Mouse (Mus musculus) limb, embryonic 11.5 days (tissue): ENCODE measurements around the gene Wscd2. TPM values are rescaled to one million over a fixed set of nuclear protein-coding genes. Genes with fewer than 3 reads are reported as not detected.
"Not testable (repeated sequence)": the region's sequence is repeated elsewhere in the genome, so short reads cannot be mapped to it uniquely, and the experiment has no call there.

Experiments used
- ATAC-seq: fragments of 200-750 bp; cut with Nextera tagmentation; 2 replicates; pipeline ENCODE4 v1.8.0; 2017; ENCODE audit warnings: low read depth; ENCODE audit not compliant: insufficient number of reproducible peaks, low FRiP score, low TSS enrichment
- DNase-seq: peaks from one replicate; pipeline ENCODE4 v3.0.0-alpha.2; 2015; ENCODE audit warnings: low spot score
- H3K27ac ChIP-seq: fragments of 300-500 bp; sonication (generic); replicated peaks from 2 replicates; pipeline ENCODE4 v1.5.1; 2014; ENCODE audit warnings: low read depth, mild to moderate bottlenecking, low read length
- H3K27me3 ChIP-seq: fragments of 300-500 bp; sonication (generic); 2 replicates; pipeline ENCODE4 v1.6.1; 2014; ENCODE audit warnings: mild to moderate bottlenecking, low read length, mixed read lengths; ENCODE audit not compliant: control insufficient read depth, insufficient read depth
- H3K36me3 ChIP-seq: fragments of 300-500 bp; sonication (generic); 2 replicates; pipeline ENCODE4 v1.6.1; 2014; ENCODE audit warnings: mild to moderate bottlenecking, low read length, moderate library complexity, mixed read lengths; ENCODE audit not compliant: control insufficient read depth, insufficient read depth
- H3K4me1 ChIP-seq: fragments of 300-500 bp; sonication (generic); 2 replicates; pipeline ENCODE4 v1.6.1; 2014; ENCODE audit warnings: low read length, mixed read lengths; ENCODE audit not compliant: control insufficient read depth, insufficient read depth
- H3K4me2 ChIP-seq: fragments of 300-500 bp; sonication (generic); 2 replicates; pipeline ENCODE4 v1.6.1; 2014; ENCODE audit warnings: low read depth, mild to moderate bottlenecking, moderate library complexity; ENCODE audit not compliant: severe bottlenecking
- H3K4me3 ChIP-seq: fragments of 300-500 bp; sonication (generic); 2 replicates; pipeline ENCODE4 v1.5.1; 2014; ENCODE audit warnings: low read depth, low read length
- H3K9ac ChIP-seq: fragments of 300-500 bp; sonication (generic); 2 replicates; pipeline ENCODE4 v1.6.1; 2014; ENCODE audit warnings: mild to moderate bottlenecking, low read length
- H3K9me3 ChIP-seq: fragments of 300-500 bp; sonication (generic); 2 replicates; pipeline ENCODE4 v1.6.1; 2016; ENCODE audit warnings: low read length; ENCODE audit not compliant: control insufficient read depth
- WGBS: fragments of 180-500 bp; shearing (Covaris S2); extraction: QIAGEN DNeasy Blood & Tissue Kit; methylation state at CpG from one replicate; pipeline ENCODE4 v1.1.7; 2014; 5-methylcytosine and 5-hydroxymethylcytosine counted together
- polyA plus RNA-seq: library from polyadenylated mRNA; unstranded; fragments of >200 nt; fragmentation: Nextera tagmentation; extraction: Ambion mirVana; gene quantifications from 2 replicates; pipeline ENCODE4 v1.2.1, GENCODE M21; 2014

Gene Wscd2
- polyA plus RNA-seq, 1 experiment from 2014 or later: 2.0 TPM

- H3K4me1 ChIP-seq: peaks cover 18% of the 10 kb centered on the region
- ATAC-seq (no peak), DNase-seq (no peak)
- 53% methylated on average over 8 of the region's 8 CpGs for WGBS
- H3K4me2 ChIP-seq: no peak overlapping the region
- no peak overlapping the region for H3K27ac ChIP-seq
- H3K36me3 ChIP-seq: no peaks in the 10 kb centered on the region
- H3K27me3 ChIP-seq: no peaks in the 10 kb centered on the region
- H3K9ac ChIP-seq: no peak overlapping the region
- no peaks in the 10 kb centered on the region for H3K9me3 ChIP-seq
- no peak overlapping the region for H3K4me3 ChIP-seq
These were observed 90.1 kb downstream of the Wscd2 start for GRCm38 (mm10) chr5:113580248-113580647.

GRCm38 (mm10) chr5:113580801-113581200 is 90.7 kb downstream of the Wscd2 start:
- WGBS: 46% methylated on average over 9 of the region's 9 CpGs
- H3K4me3 ChIP-seq: no peak overlapping the region
- DNase-seq: no peak
- H3K9ac ChIP-seq: no peak overlapping the region
- no peak for ATAC-seq
- H3K36me3 ChIP-seq: no peaks in the 10 kb centered on the region
- no peak overlapping the region for H3K27ac ChIP-seq
- H3K9me3 ChIP-seq: no peaks in the 10 kb centered on the region
- H3K27me3 ChIP-seq: no peaks in the 10 kb centered on the region
- peaks cover 22% of the 10 kb centered on the region for H3K4me1 ChIP-seq
- no peak overlapping the region for H3K4me2 ChIP-seq

GRCm38 (mm10) chr5:113583424-113584162 is 93.5 kb downstream of the Wscd2 start:
- WGBS: 30% methylated on average over 5 of the region's 5 CpGs
- no peak overlapping the region for H3K9ac ChIP-seq
- no peaks in the 10 kb centered on the region for H3K36me3 ChIP-seq
- no peak for DNase-seq
- H3K9me3 ChIP-seq: no peaks in the 10 kb centered on the region
- H3K4me3 ChIP-seq: no peak overlapping the region
- H3K4me2 ChIP-seq: no peak overlapping the region
- H3K27me3 ChIP-seq: no peaks in the 10 kb centered on the region
- peak overlapping the region; percentile 48; the same call in 1 of the 2 replicates for H3K27ac ChIP-seq
- H3K4me1 ChIP-seq: peaks cover 25% of the 10 kb centered on the region
- ATAC-seq: no peak

GRCm38 (mm10) chr5:113584439-113584838 is 94.3 kb downstream of the Wscd2 start:
- no peak overlapping the region for H3K9ac ChIP-seq
- no peaks in the 10 kb centered on the region for H3K9me3 ChIP-seq
- WGBS: 10% methylated on average over 6 of the region's 6 CpGs
- peaks cover 19% of the 10 kb centered on the region for H3K4me1 ChIP-seq
- no peak overlapping the region for H3K4me2 ChIP-seq
- H3K27ac ChIP-seq: peak overlapping the region; percentile 60
- H3K36me3 ChIP-seq: no peaks in the 10 kb centered on the region
- H3K27me3 ChIP-seq: no peaks in the 10 kb centered on the region
- DNase-seq: peak; percentile 48
- ATAC-seq: no peak
- no peak overlapping the region for H3K4me3 ChIP-seq

GRCm38 (mm10) chr5:113585619-113586457 is 95.7 kb downstream of the Wscd2 start:
- H3K4me2 ChIP-seq, H3K27me3 ChIP-seq, H3K9me3 ChIP-seq, DNase-seq, H3K4me3 ChIP-seq, H3K36me3 ChIP-seq, H3K9ac ChIP-seq, ATAC-seq: not testable (repeated sequence)
- WGBS: 69% methylated on average over 17 of the region's 17 CpGs
- Histone ChIP-seq H3K27ac (peak overlapping the region; percentile 43; the same call in 1 of the 2 replicates), H3K4me1 (peaks cover 24% of the 10 kb centered on the region)

GRCm38 (mm10) chr5:113586458-113586849 is 96.3 kb downstream of the Wscd2 start:
- H3K9me3 ChIP-seq, ATAC-seq, H3K27me3 ChIP-seq, H3K27ac ChIP-seq, H3K9ac ChIP-seq, H3K36me3 ChIP-seq, H3K4me2 ChIP-seq, DNase-seq, H3K4me3 ChIP-seq: not testable (repeated sequence)
- H3K4me1 ChIP-seq: peaks cover 28% of the 10 kb centered on the region
- 49% methylated on average over 5 of the region's 5 CpGs for WGBS

- WGBS: 45% methylated on average over 5 of the region's 5 CpGs
- Histone ChIP-seq H3K9ac (no peak overlapping the region), H3K27ac (no peak overlapping the region), H3K9me3 (no peaks in the 10 kb centered on the region), H3K36me3 (no peaks in the 10 kb centered on the region), H3K4me3 (no peak overlapping the region), H3K4me2 (no peak overlapping the region), H3K27me3 (no peaks in the 10 kb centered on the region), H3K4me1 (peaks cover 26% of the 10 kb centered on the region)
- DNase-seq (no peak), ATAC-seq (no peak)
These were observed 100.0 kb downstream of the Wscd2 start for GRCm38 (mm10) chr5:113590010-113590640.

GRCm38 (mm10) chr5:113591166-113591565 is 101.0 kb downstream of the Wscd2 start:
- H3K27ac ChIP-seq: 0 out of 2 replicates have a peak overlapping the region, but pooled peaks have one; percentile 25
- peaks cover 20% of the 10 kb centered on the region for H3K4me1 ChIP-seq
- DNase-seq (no peak), ATAC-seq (no peak)
- 6% methylated on average over 3 of the region's 3 CpGs for WGBS
- H3K9ac ChIP-seq: no peak overlapping the region
- no peaks in the 10 kb centered on the region for H3K27me3 ChIP-seq
- H3K4me2 ChIP-seq: no peak overlapping the region
- H3K4me3 ChIP-seq: no peak overlapping the region
- no peaks in the 10 kb centered on the region for H3K36me3 ChIP-seq
- H3K9me3 ChIP-seq: no peaks in the 10 kb centered on the region
